Mouse (Mus musculus) limb, embryonic 15.5 days (tissue): Measurements from ENCODE around the gene Gimap1. TPM values are rescaled to one million over a fixed set of nuclear protein-coding genes. Genes with fewer than 3 reads are reported as not detected.

Experiments
- ATAC-seq: fragments of 200-750 bp; cut with Nextera tagmentation; 2 replicates; pipeline ENCODE4 v1.8.0; 2017; ENCODE audit warnings: low read depth, moderate TSS enrichment; ENCODE audit not compliant: insufficient number of reproducible peaks, low FRiP score, low TSS enrichment
- H3K27ac ChIP-seq: fragments of 300-500 bp; sonication (generic); 2 replicates; pipeline ENCODE4 v1.5.1; 2015; ENCODE audit warnings: moderate library complexity, mild to moderate bottlenecking, inconsistent platforms
- H3K27me3 ChIP-seq: fragments of 300-500 bp; sonication (generic); 2 replicates; pipeline ENCODE4 v1.6.1; 2015; ENCODE audit warnings: inconsistent platforms
- H3K36me3 ChIP-seq: fragments of 300-500 bp; sonication (generic); 2 replicates; pipeline ENCODE4 v1.6.1; 2015; ENCODE audit warnings: inconsistent platforms
- H3K4me1 ChIP-seq: fragments of 300-500 bp; sonication (generic); 2 replicates; pipeline ENCODE4 v1.6.1; 2015; ENCODE audit warnings: inconsistent platforms
- H3K4me2 ChIP-seq: fragments of 300-500 bp; sonication (generic); 2 replicates; pipeline ENCODE4 v1.6.1; 2015; ENCODE audit warnings: mild to moderate bottlenecking, inconsistent platforms
- H3K4me3 ChIP-seq: fragments of 300-500 bp; sonication (generic); 2 replicates; pipeline ENCODE4 v1.5.1; 2015; ENCODE audit warnings: mild to moderate bottlenecking, inconsistent platforms
- H3K9ac ChIP-seq: fragments of 300-500 bp; sonication (generic); 2 replicates; pipeline ENCODE4 v1.6.1; 2015; ENCODE audit warnings: inconsistent platforms
- H3K9me3 ChIP-seq: fragments of 300-500 bp; sonication (generic); 2 replicates; pipeline ENCODE4 v1.6.1; 2016; ENCODE audit warnings: inconsistent platforms
- WGBS: fragments of 180-500 bp; shearing (Covaris S2); methylation state at CpG from one replicate; pipeline ENCODE4 v1.1.7; 2015; 5-methylcytosine and 5-hydroxymethylcytosine counted together
- polyA plus RNA-seq: library from polyadenylated mRNA; unstranded; fragments of >200 nt; fragmentation: Nextera tagmentation; extraction: Ambion mirVana; gene quantifications from 2 replicates; pipeline ENCODE4 v1.2.1, GENCODE M21; 2015

Gimap1 gene
- polyA plus RNA-seq, 1 experiment from 2014 or later = 13.5 TPM

DNA sequence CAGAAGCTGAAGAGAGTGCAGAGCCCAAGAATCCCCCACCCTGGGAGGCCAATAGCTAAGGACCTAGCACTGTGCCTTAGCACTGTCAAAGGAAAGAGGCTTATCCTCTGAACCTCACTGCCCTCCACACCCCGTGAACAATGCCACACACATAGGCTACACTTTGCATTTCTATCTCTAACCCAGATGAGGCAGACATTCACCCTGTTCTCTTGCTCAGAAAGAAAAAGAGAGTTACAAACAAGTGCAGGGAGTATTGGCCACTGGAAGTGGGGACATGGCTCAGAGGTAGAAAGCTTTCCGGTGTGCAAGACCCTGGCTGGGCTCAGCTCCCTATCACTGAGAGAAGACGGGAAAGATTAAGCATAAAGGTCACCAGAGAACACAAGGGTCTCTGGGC is 32.7 kb upstream of the Gimap1 start:
- no peaks in the 10 kb centered on the region for H3K9me3 ChIP-seq
- H3K27ac ChIP-seq = no peak overlapping the region
- no peak overlapping the region for H3K4me3 ChIP-seq
- no peak overlapping the region for H3K9ac ChIP-seq
- H3K27me3 ChIP-seq = no peaks in the 10 kb centered on the region
- H3K4me1 ChIP-seq = no peaks in the 10 kb centered on the region
- no peak for ATAC-seq
- H3K36me3 ChIP-seq = no peaks in the 10 kb centered on the region
- 62% methylated on average over 3 of the region's 3 CpGs for WGBS
- no peak overlapping the region for H3K4me2 ChIP-seq

DNA sequence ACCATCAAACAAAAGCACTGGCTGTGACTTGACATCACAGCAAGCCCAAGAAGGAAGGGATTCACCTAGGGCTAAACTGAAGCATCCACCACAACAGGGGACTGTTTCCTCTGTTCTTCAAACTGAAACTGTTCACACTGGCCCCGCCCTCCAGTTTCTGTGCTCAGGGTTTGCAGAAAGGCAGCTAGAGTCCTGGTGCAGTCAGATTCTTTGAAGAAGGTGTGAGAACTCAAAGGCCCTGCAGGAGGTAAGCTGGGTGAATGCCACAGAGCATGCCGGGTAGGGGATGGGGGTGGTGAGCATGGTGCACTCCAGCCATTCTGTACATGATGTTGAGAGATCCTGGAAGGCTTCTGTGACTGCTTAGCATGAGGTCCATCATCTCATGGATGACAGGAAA is 20.4 kb upstream of the Gimap1 start, which contains the start of the genes Gm28053 and Gimap7:
Gene Gm28053 (plus strand): TSS at position 153 of the 400 bp plus-strand sequence.
Gene Gimap7 (plus strand): TSS at position 167 of the 400 bp plus-strand sequence.
- Histone ChIP-seq H3K4me3 (no peak within 1 kb of the TSS), H3K9ac (no peak within 1 kb of the TSS), H3K27me3 (no peaks in the 10 kb centered on the region), H3K9me3 (no peaks in the 10 kb centered on the region), H3K4me1 (no peaks in the 10 kb centered on the region), H3K27ac (no peak within 1 kb of the TSS), H3K4me2 (no peak within 1 kb of the TSS), H3K36me3 (no peaks in the 10 kb centered on the region)
- WGBS = 48% methylated on average over 2 of the region's 2 CpGs
- no peak for ATAC-seq

DNA sequence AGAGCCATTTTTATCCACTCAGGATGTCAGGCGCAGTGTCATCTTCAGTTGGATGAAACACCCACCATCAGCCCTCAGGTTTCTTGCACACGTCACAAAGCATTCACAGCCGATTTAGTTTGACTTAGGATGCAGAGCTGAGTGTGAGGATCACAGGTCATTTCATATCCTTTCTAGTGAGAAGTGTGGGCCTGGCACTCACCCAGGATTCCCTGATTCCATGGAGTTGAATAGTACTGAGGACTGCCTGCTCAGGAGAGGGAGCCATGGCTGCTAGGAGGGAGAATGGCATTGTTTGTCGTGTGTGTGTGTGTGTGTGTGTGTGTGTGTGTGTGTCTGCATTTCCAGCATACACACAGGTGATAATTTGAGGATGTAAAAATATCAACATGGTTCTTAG is 18.5 kb upstream of the Gimap1 start:
- H3K4me2 ChIP-seq = no peak overlapping the region
- no peak for ATAC-seq
- 83% methylated on average over 4 of the region's 4 CpGs for WGBS

DNA sequence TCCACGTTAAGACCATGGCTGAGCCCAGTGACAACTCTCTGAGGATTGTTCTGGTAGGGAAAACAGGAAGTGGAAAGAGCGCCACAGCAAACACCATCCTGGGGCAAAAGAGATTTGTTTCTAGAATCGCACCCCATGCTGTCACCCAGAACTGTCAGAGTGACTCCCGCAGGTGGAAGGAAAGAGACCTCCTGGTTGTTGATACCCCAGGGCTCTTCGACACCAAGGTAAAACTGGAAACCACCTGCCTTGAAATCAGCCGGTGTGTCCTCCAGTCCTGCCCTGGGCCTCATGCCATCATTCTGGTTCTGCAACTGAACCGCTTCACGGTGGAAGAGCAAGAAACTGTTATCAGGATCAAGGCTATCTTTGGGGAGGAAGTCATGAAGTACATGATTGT is 15.4 kb upstream of the Gimap1 start:
- Histone ChIP-seq H3K4me1 (no peaks in the 10 kb centered on the region), H3K4me2 (no peak overlapping the region), H3K27me3 (no peaks in the 10 kb centered on the region), H3K9ac (no peak overlapping the region), H3K9me3 (no peaks in the 10 kb centered on the region), H3K36me3 (no peaks in the 10 kb centered on the region), H3K4me3 (no peak overlapping the region), H3K27ac (no peak overlapping the region)
- no peak for ATAC-seq
- 80% methylated on average over 8 of the region's 8 CpGs for WGBS

More for the DNA sequence above, 18.5 kb upstream of the Gimap1 start:
- H3K27me3 ChIP-seq = no peaks in the 10 kb centered on the region
- no peak overlapping the region for H3K4me3 ChIP-seq
- no peaks in the 10 kb centered on the region for H3K36me3 ChIP-seq
- H3K9me3 ChIP-seq = no peaks in the 10 kb centered on the region
- no peak overlapping the region for H3K27ac ChIP-seq
- no peak overlapping the region for H3K9ac ChIP-seq
- no peaks in the 10 kb centered on the region for H3K4me1 ChIP-seq

DNA sequence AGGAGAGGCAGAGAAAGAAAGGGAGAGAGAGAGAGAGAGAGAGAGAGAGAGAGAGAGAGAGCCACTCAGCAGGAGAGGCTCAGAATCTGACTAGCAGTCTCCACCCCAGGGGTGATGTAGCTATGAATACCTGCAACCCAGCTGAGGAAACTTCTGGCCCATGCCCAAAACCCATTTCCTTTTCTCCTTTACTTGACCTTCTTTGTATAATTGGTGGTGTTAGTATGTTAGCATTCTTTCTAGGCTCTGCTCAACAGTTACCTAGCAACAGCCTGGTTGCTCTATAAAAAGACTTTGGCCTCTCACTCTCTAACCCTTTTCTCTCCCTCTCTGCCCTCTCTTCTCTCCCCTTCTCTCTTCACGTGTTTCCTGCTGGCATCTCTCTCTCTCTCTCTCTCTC is 13.4 kb upstream of the Gimap1 start:
- Histone ChIP-seq H3K9ac (no peak overlapping the region), H3K4me2 (no peak overlapping the region), H3K27me3 (no peaks in the 10 kb centered on the region), H3K9me3 (no peaks in the 10 kb centered on the region), H3K36me3 (no peaks in the 10 kb centered on the region), H3K27ac (no peak overlapping the region), H3K4me3 (no peak overlapping the region), H3K4me1 (no peaks in the 10 kb centered on the region)
- 0% methylated on average over 1 of the region's 1 CpGs for WGBS
- no peak for ATAC-seq

DNA sequence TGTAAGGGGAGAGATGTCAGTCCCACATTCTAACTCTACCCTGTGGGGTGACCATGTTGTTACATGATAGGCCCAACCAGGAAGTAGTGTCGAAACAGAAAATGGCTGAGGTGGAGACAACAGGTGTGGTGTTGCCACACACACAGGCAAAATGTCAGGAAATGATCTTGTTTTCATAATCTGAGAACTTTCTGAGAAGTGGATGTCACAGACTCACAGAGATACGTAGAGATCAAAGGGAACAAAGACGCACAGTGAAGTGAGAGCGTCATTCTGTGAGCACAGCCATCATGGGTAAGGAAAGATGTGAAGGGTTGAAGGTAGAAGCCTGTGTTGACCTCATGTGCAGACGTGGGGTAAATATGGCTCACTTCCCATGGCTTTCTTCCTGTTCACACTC is 11.1 kb upstream of the Gimap1 start:
- Histone ChIP-seq H3K4me3 (no peak overlapping the region), H3K27me3 (no peaks in the 10 kb centered on the region), H3K4me1 (no peaks in the 10 kb centered on the region), H3K9ac (no peak overlapping the region), H3K9me3 (no peaks in the 10 kb centered on the region), H3K27ac (no peak overlapping the region), H3K4me2 (no peak overlapping the region), H3K36me3 (no peaks in the 10 kb centered on the region)
- 86% methylated on average over 5 of the region's 5 CpGs for WGBS
- ATAC-seq = no peak

DNA sequence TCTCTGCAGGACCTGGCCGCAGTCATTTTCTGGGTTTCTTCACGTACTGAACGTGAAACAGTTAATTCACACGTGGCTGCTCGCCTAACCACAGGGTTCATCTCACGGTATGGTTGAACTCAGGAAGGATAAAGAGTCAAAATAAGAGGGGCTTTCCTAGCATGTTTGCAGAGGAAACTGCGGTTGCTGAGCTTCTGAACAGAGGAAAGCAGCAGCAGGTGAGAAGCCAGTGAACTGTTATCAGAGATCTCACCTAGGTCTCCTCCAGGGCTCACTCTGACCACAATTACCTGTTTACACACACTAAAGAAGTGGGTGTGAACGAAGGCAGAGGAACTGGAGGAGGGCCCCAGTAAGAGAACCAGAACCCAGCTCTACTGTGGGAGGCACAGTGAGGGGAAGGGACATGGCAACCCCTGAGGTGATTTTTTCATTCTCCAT is 6.0 kb upstream of the Gimap1 start:
- Histone ChIP-seq H3K4me1 (no peaks in the 10 kb centered on the region), H3K27me3 (no peaks in the 10 kb centered on the region), H3K4me3 (no peak overlapping the region), H3K9me3 (no peaks in the 10 kb centered on the region), H3K27ac (no peak overlapping the region), H3K36me3 (no peaks in the 10 kb centered on the region), H3K4me2 (no peak overlapping the region), H3K9ac (no peak overlapping the region)
- no peak for ATAC-seq
- WGBS = 40% methylated on average over 8 of the region's 8 CpGs

DNA sequence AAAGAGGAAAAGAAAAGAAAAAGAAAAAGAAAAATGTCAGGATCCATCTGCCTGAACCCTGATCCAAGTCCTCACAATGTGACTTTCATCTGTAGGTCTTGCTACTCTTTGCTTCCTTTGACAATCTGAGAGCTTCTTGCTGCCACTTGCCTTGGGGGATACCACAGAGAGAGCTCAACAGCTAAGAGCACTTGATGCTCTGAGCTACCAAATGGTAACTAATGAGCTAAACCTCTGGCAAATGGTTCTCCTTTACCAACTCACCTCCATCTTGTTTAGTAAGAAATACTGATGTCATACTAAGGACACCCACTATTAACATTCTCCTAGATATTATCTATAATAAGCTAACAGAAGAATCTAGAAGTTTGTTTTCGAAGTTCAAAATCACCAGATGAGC is 5.2 kb upstream of the Gimap1 start:
- Histone ChIP-seq H3K4me1 (no peaks in the 10 kb centered on the region), H3K27ac (no peak overlapping the region), H3K4me2 (no peak overlapping the region), H3K27me3 (no peaks in the 10 kb centered on the region), H3K9ac (no peak overlapping the region), H3K9me3 (no peaks in the 10 kb centered on the region), H3K4me3 (no peak overlapping the region), H3K36me3 (no peaks in the 10 kb centered on the region)
- ATAC-seq = no peak
- 86% methylated on average over 1 of the region's 1 CpGs for WGBS

DNA sequence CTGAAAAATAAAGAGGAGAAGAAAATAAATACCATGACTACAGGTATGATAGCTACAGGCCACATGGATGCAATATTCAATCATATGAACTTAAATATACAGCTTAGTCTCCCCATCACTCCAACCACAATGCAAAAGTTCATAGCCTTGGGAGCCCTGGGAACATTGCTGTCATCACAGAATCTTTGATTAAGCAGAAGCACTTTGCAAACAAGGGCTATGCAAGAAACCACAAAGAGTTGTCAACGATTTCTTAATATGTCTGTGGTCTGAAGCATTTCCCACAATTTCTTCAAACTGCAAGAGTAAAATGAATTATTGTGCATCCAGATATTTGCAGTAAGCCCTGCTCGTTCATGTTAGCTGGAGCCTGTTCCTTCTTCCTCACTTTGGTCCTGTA is 1.8 kb upstream of the Gimap1 start:
- Histone ChIP-seq H3K36me3 (no peaks in the 10 kb centered on the region), H3K4me1 (no peaks in the 10 kb centered on the region), H3K4me3 (no peak overlapping the region), H3K27me3 (peaks cover 23% of the 10 kb centered on the region), H3K4me2 (no peak overlapping the region), H3K9me3 (no peaks in the 10 kb centered on the region), H3K9ac (no peak overlapping the region), H3K27ac (no peak overlapping the region)
- no peak for ATAC-seq
- WGBS = 71% methylated on average over 2 of the region's 2 CpGs

DNA sequence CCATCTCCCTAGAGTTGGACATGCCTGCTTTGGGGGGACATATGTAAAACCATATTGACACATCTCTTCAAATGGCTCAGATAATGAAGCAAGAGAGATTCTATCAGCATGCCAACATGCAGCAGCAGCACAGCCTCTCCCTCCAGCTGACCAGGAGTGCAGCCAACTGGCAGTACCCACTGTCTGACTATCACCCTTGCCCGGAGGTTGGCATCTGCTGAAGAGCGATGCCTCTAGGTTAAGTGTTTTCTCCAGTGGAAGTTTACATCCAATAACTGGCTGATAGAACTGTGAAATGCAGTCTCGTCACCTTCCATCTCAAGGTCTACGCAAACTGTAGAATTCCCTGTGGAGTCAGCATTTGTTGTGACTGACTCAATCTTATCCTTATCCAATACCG is 1.2 kb upstream of the Gimap1 start:
- Histone ChIP-seq H3K4me1 (peaks cover 5% of the 10 kb centered on the region), H3K4me2 (no peak overlapping the region), H3K9me3 (no peaks in the 10 kb centered on the region), H3K27ac (no peak overlapping the region), H3K9ac (no peak overlapping the region), H3K27me3 (peaks cover 29% of the 10 kb centered on the region), H3K4me3 (no peak overlapping the region), H3K36me3 (no peaks in the 10 kb centered on the region)
- WGBS = 89% methylated on average over 5 of the region's 5 CpGs
- ATAC-seq = no peak

DNA sequence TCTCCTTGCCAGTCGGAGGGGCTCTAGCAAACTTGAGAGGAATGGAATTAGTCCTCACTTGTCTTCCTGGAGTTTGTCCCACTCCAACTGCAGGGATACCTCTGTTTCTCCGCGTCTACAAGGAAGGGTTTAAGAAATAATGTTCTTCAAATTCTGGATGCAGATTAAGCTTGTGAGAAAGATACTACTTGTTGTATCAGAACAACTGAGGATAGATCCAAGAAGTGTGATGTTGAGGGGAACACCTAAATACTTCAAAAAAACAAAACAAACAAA is 864 bp downstream of the Gimap1 start:
- no peak overlapping the region for H3K4me2 ChIP-seq
- no peaks in the 10 kb centered on the region for H3K9me3 ChIP-seq
- H3K27me3 ChIP-seq = peaks cover 47% of the 10 kb centered on the region
- no peaks in the 10 kb centered on the region for H3K36me3 ChIP-seq
- no peak for ATAC-seq
- 87% methylated on average over 3 of the region's 3 CpGs for WGBS
- no peak overlapping the region for H3K4me3 ChIP-seq
- peaks cover 8% of the 10 kb centered on the region for H3K4me1 ChIP-seq
- no peak overlapping the region for H3K9ac ChIP-seq
- H3K27ac ChIP-seq = no peak overlapping the region

DNA sequence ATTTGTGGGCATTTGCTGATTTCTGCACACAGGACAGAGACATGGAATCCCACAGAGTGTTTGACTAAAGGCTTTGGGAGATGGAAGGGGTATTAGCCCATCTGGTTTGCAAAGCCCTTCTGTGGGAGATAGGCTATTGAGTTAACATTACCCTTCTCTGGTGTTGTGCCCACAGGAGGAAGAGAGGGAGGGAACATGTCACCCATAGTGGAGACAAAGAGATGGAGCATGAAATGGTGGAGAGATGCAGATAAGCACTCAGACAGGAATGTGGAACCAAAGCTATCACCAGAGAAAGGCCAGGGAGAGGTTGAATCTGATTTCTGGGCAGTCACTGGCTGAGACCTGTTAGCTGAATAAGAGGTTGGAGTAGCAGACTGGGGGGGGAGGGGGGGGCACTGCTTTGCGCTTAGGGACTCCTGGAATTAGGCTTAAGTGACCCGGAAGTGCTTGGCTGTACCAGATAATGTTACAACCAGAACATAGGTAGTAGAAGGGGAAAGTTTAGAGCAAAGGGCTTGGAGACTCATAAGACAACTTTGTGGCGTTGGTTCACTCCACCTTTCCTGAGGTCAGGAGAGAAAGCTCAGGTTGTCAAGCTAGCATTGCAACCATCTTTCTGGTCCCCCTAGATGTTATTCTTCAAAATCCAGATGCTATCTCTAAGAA is 1.8 kb downstream of the Gimap1 start:
- Histone ChIP-seq H3K4me2 (no peak overlapping the region), H3K27me3 (peaks cover 51% of the 10 kb centered on the region)

DNA sequence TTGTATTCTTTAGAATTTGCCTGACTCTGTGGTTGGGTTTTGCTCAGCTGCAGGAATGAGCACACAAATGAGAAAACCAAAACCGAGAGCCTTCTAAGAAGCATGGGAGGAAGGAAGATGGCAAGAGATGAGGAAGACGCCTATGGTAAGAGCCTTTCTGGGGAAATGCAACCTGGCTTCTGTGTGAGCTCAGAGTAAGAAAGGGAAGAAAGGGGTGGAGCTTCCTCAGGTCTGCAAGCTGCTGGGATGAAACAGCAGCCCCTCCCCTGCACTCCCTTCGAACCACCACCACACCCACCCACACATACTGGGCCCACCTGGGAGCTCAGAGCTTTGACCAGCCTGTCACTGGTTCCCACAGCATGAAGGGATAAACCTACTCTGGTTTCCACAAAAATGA is 2.4 kb downstream of the Gimap1 start:
- no peak overlapping the region for H3K4me2 ChIP-seq
- no peaks in the 10 kb centered on the region for H3K9me3 ChIP-seq
- H3K4me3 ChIP-seq = no peak overlapping the region
- H3K9ac ChIP-seq = no peak overlapping the region
- no peak for ATAC-seq
- peaks cover 8% of the 10 kb centered on the region for H3K4me1 ChIP-seq
- peaks cover 51% of the 10 kb centered on the region for H3K27me3 ChIP-seq
- WGBS = 25% methylated on average over 3 of the region's 3 CpGs
- H3K36me3 ChIP-seq = no peaks in the 10 kb centered on the region
- no peak overlapping the region for H3K27ac ChIP-seq

More for the DNA sequence above, 1.8 kb downstream of the Gimap1 start:
- no peak overlapping the region for H3K27ac ChIP-seq
- H3K4me3 ChIP-seq = no peak overlapping the region
- H3K4me1 ChIP-seq = peaks cover 8% of the 10 kb centered on the region
- H3K9me3 ChIP-seq = no peaks in the 10 kb centered on the region
- H3K36me3 ChIP-seq = no peaks in the 10 kb centered on the region
- WGBS = 74% methylated on average over 3 of the region's 3 CpGs
- no peak for ATAC-seq
- H3K9ac ChIP-seq = no peak overlapping the region
